Mouse (Mus musculus) heart, postnatal 0 days (tissue): Measurements from ENCODE around the gene Chaf1a. TPM values are rescaled to one million over a fixed set of nuclear protein-coding genes. Genes with fewer than 3 reads are reported as not detected.

ENCODE experiments used
- ATAC-seq: fragments of 200-750 bp; cut with Nextera tagmentation; 2 replicates; pipeline ENCODE4 v1.8.0; 2017; ENCODE audit warnings: low read depth, moderate number of reproducible peaks, moderate library complexity; ENCODE audit not compliant: insufficient read depth
- DNase-seq: peaks from one replicate; pipeline ENCODE4 v3.0.0-alpha.2; 2016; ENCODE audit warnings: low spot score
- H3K27ac ChIP-seq: fragments of 300-500 bp; sonication (generic); 2 replicates; pipeline ENCODE4 v1.5.1; 2014; ENCODE audit warnings: low read depth, mild to moderate bottlenecking
- H3K27me3 ChIP-seq: fragments of 300-500 bp; sonication (generic); 2 replicates; pipeline ENCODE4 v1.6.1; 2014; ENCODE audit warnings: low read length, mixed read lengths; ENCODE audit not compliant: control insufficient read depth, insufficient read depth
- H3K36me3 ChIP-seq: fragments of 300-500 bp; sonication (generic); replicated peaks from 2 replicates; pipeline ENCODE4 v1.6.1; 2014; ENCODE audit warnings: low read length, mixed read lengths; ENCODE audit not compliant: control insufficient read depth, insufficient read depth
- H3K4me1 ChIP-seq: fragments of 300-500 bp; sonication (generic); 2 replicates; pipeline ENCODE4 v1.6.1; 2014; ENCODE audit warnings: antibody characterized with exemption; ENCODE audit not compliant: control insufficient read depth, insufficient read depth
- H3K4me2 ChIP-seq: fragments of 300-500 bp; sonication (generic); 2 replicates; pipeline ENCODE4 v1.6.1; 2014; ENCODE audit warnings: low read depth, mild to moderate bottlenecking, low read length, moderate library complexity
- H3K4me3 ChIP-seq: fragments of 300-500 bp; sonication (generic); 2 replicates; pipeline ENCODE4 v1.5.1; 2014; ENCODE audit warnings: low read depth, low read length
- H3K9ac ChIP-seq: fragments of 300-500 bp; sonication (generic); replicated peaks from 2 replicates; pipeline ENCODE4 v1.6.1; 2014; ENCODE audit warnings: low read depth, low read length, mixed read lengths
- H3K9me3 ChIP-seq: fragments of 300-500 bp; sonication (generic); replicated peaks from 2 replicates; pipeline ENCODE4 v1.6.1; 2016; ENCODE audit warnings: low read length; ENCODE audit not compliant: control insufficient read depth
- CTCF ChIP-seq: IDR thresholded peaks from 2 replicates; pipeline ENCODE4 v1.5.1; 2016; ENCODE audit warnings: antibody characterized with exemption, control low read depth, low read depth
- EP300 ChIP-seq: IDR thresholded peaks from 2 replicates; pipeline ENCODE4 v1.6.1; 2016; ENCODE audit warnings: antibody characterized with exemption, low read depth
- WGBS: fragments of 180-500 bp; shearing (Covaris S2); extraction: QIAGEN DNeasy Blood & Tissue Kit; methylation state at CpG from one replicate; pipeline ENCODE4 v1.1.7; 2014; 5-methylcytosine and 5-hydroxymethylcytosine counted together
- polyA plus RNA-seq: library from polyadenylated mRNA; unstranded; fragments of >200 nt; fragmentation: Nextera tagmentation; extraction: Ambion mirVana; gene quantifications from 2 replicates; pipeline ENCODE4 v1.2.1, GENCODE M21; 2015
- total RNA-seq: library from RNA; depleted of rRNA; stranded (reverse); fragments of >200 nt; gene quantifications from 2 replicates; pipeline ENCODE4 v1.2.3, GENCODE M21; 2014; ENCODE audit warnings: low replicate concordance

Chaf1a gene
- total and polyA plus RNA-seq, 2 experiments from 2014 or later = 2.8 to 2.9 TPM

DNA sequence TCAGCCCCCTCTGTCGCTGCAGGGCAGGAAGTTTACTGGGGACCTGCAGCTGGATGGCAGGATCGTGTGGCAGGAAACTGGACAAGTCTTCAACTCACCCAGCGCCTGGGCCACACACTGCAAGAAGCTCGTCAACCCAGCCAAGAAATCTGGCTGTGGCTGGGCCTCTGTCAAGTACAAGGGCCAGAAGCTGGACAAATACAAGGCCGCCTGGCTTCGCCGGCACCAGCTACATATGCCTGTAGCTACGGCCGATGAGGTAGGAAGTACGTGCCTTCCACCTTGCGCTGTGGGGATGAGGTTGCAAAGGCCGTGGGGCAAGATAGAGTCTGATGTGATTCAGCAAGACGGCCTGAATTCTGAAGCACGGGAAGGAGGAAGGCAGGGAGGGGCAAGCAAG, 30.0 kb upstream of the Chaf1a start:
- Histone ChIP-seq H3K4me2 (peak overlapping the region; percentile 98; the same call in 1 of the 2 replicates), H3K4me3 (peak overlapping the region; percentile 91), H3K4me1 (peaks cover 16% of the 10 kb centered on the region), H3K27ac (no peak overlapping the region), H3K9me3 (no peaks in the 10 kb centered on the region), H3K27me3 (no peaks in the 10 kb centered on the region), H3K9ac (no peak overlapping the region), H3K36me3 (peaks cover 29% of the 10 kb centered on the region)
- ATAC-seq (no peak), DNase-seq (no peak)
- WGBS = 62% methylated on average over 14 of the region's 14 CpGs
- TF ChIP-seq CTCF = no peak
- TF ChIP-seq EP300 = no peak

DNA sequence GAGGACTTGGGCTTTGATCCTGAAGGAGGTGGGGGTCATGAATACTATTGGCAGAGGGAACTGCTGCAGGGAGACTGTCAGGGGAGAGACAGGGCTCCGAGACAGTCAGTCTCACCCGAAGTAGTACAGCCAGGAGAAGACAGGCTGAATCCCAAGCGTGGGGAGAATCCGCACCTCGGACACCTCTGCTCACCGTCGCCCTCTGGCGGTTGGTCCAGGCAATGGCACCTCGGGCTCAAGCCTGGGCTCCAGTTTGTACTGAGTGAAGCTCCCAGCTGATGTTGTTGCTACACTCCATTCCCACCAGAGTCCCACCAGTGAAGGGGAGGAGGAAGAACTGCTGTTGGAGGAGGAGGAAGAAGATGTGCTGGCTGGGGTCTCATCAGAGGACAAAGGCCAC, 29.6 kb upstream of the Chaf1a start:
- Histone ChIP-seq H3K27me3 (no peaks in the 10 kb centered on the region), H3K27ac (no peak overlapping the region)

DNA sequence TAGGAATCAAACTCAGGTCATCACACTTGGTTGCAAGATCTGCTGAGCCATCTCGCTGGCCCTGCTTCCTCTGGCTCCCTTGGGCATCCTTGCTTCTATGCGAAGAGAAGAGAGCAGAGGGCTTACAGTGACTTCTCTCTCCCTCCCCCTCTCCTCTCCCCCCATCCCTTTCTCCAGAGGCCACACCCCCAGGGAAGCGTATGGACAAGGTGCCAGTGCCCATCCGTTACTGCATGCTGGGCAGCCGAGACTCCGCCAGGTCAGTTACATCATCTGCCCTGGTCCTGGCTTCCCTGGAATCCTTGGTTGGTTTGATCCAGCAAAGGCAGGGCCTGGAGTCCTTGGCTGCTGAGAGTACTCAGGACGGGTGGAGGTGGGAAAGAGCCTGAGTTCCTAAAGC, 28.8 kb upstream of the Chaf1a start:
- TF ChIP-seq EP300 (no peak), CTCF (no peak)
- ATAC-seq (no peak), DNase-seq (no peak)
- H3K27ac ChIP-seq = no peak overlapping the region
- H3K4me2 ChIP-seq = no peak overlapping the region
- 84% methylated on average over 7 of the region's 7 CpGs for WGBS
- H3K9me3 ChIP-seq = no peaks in the 10 kb centered on the region
- H3K36me3 ChIP-seq = peaks cover 41% of the 10 kb centered on the region
- no peaks in the 10 kb centered on the region for H3K27me3 ChIP-seq
- no peak overlapping the region for H3K4me3 ChIP-seq
- H3K9ac ChIP-seq = no peak overlapping the region
- peaks cover 16% of the 10 kb centered on the region for H3K4me1 ChIP-seq

More for the DNA sequence above, 29.6 kb upstream of the Chaf1a start:
- no peak overlapping the region for H3K4me3 ChIP-seq
- no peak overlapping the region for H3K9ac ChIP-seq
- H3K4me1 ChIP-seq = peaks cover 16% of the 10 kb centered on the region
- TF ChIP-seq EP300 (no peak), CTCF (peak; percentile 86)
- ATAC-seq (no peak), DNase-seq (no peak)
- no peaks in the 10 kb centered on the region for H3K9me3 ChIP-seq
- H3K36me3 ChIP-seq = peaks cover 34% of the 10 kb centered on the region
- 14% methylated on average over 9 of the region's 9 CpGs for WGBS
- H3K4me2 ChIP-seq = no peak overlapping the region

- Histone ChIP-seq H3K4me3 (no peak overlapping the region), H3K9ac (no peak overlapping the region), H3K9me3 (no peaks in the 10 kb centered on the region), H3K27ac (no peak overlapping the region), H3K4me2 (no peak overlapping the region), H3K4me1 (0 out of 2 replicates have a peak, but pooled peaks cover under 1% of the 10 kb centered on the region), H3K27me3 (no peaks in the 10 kb centered on the region), H3K36me3 (peaks cover 72% of the 10 kb centered on the region)
- 89% methylated on average over 9 of the region's 9 CpGs for WGBS
- ATAC-seq = no peak
- TF ChIP-seq EP300 (no peak), CTCF (no peak)
- no peak for DNase-seq
These were observed 24.9 kb upstream of the Chaf1a start for GRCm38 (mm10) chr17:56015293-56015692.

- H3K4me3 ChIP-seq = no peak overlapping the region
- no peak overlapping the region for H3K27ac ChIP-seq
- H3K9me3 ChIP-seq = no peaks in the 10 kb centered on the region
- no peaks in the 10 kb centered on the region for H3K27me3 ChIP-seq
- 78% methylated on average over 8 of the region's 8 CpGs for WGBS
- DNase-seq (no peak), ATAC-seq (no peak)
- H3K4me2 ChIP-seq = no peak overlapping the region
- no peak overlapping the region for H3K9ac ChIP-seq
- H3K4me1 ChIP-seq = no peaks in the 10 kb centered on the region
- TF ChIP-seq CTCF (no peak), EP300 (no peak)
- peaks cover 69% of the 10 kb centered on the region for H3K36me3 ChIP-seq
These were observed 23.9 kb upstream of the Chaf1a start for GRCm38 (mm10) chr17:56016382-56016781.
